Mouse (Mus musculus) thymus, adult 2 months (tissue): ENCODE measurements around the gene Tnrc6c. TPM values are rescaled to one million over a fixed set of nuclear protein-coding genes. Genes with fewer than 3 reads are reported as not detected.

ENCODE experiments used
- DNase-seq: peaks from one replicate; pipeline ENCODE4 v3.0.0; 2021
- H3K27ac ChIP-seq: fragments of 200-500 bp; 2 replicates; pipeline ENCODE4 v1.5.1; 2012; ENCODE audit warnings: low read length, control low read depth; ENCODE audit not compliant: control insufficient read depth, insufficient read depth
- H3K27me3 ChIP-seq: fragments of 200-500 bp; 2 replicates; pipeline ENCODE4 v1.6.1; 2012; ENCODE audit warnings: mild to moderate bottlenecking, low read length, moderate library complexity, mixed read lengths; ENCODE audit not compliant: control insufficient read depth, insufficient read depth
- H3K36me3 ChIP-seq: fragments of 200-500 bp; 2 replicates; pipeline ENCODE4 v1.6.1; 2012; ENCODE audit warnings: mild to moderate bottlenecking, low read length, moderate library complexity; ENCODE audit not compliant: control insufficient read depth, insufficient read depth
- H3K4me1 ChIP-seq: fragments of 200-500 bp; replicated peaks from 2 replicates; pipeline ENCODE4 v1.6.1; 2012; ENCODE audit warnings: low read length; ENCODE audit not compliant: control insufficient read depth, insufficient read depth
- H3K4me3 ChIP-seq: fragments of 200-500 bp; 2 replicates; pipeline ENCODE4 v1.5.1; 2012; ENCODE audit warnings: mild to moderate bottlenecking, low read length, control low read depth, moderate library complexity; ENCODE audit not compliant: control insufficient read depth, insufficient read depth
- CTCF ChIP-seq: fragments of 200-500 bp; IDR thresholded peaks from 2 replicates; pipeline ENCODE4 v1.5.1; 2012; ENCODE audit warnings: mild to moderate bottlenecking, control low read depth, low read length, moderate library complexity, borderline replicate concordance; ENCODE audit not compliant: control insufficient read depth, poor library complexity, insufficient read depth; ENCODE audit errors: extremely low read depth
- POLR2A ChIP-seq: fragments of 200-500 bp; IDR thresholded peaks from 2 replicates; pipeline ENCODE4 v1.6.1; 2012; ENCODE audit warnings: mild to moderate bottlenecking, low read length, control low read depth, moderate library complexity; ENCODE audit not compliant: control insufficient read depth, poor library complexity, insufficient read depth; ENCODE audit errors: extremely low read depth
- WGBS: fragments of 180-500 bp; shearing (Covaris S2); methylation state at CpG from one replicate; pipeline ENCODE4 v1.1.7; 2018; 5-methylcytosine and 5-hydroxymethylcytosine counted together
- polyA plus RNA-seq: library from polyadenylated mRNA; depleted of rRNA; stranded (reverse); fragments of >200 nt; gene quantifications from 2 replicates; pipeline ENCODE4 v1.2.3, GENCODE M21; 2012

Gene Tnrc6c
- polyA plus RNA-seq, 1 experiment = 75.0 TPM

DNA sequence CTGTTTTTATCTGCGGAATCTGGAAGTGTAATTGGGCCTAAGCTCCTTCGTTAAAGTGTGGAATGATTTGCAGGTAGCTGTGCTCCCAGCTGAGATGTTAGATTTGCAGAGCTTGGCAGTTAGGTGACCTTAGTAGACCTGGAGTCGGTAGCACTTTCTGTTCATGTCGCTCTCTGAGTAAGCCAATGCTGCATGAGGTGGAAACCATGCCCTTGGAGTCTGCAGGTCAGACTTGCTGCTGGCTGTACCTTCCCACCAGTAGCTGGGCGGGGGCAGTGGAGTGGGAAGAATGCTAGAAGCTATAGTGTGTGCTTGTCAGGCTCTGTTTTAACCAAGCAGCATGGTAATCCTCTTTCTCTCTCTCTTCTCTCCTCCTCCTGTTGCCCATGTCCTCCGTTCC is 87.0 kb downstream of the Tnrc6c start:
- Histone ChIP-seq H3K27me3 (no peaks in the 10 kb centered on the region), H3K27ac (no peak overlapping the region), H3K4me3 (no peak overlapping the region), H3K4me1 (no peaks in the 10 kb centered on the region), H3K36me3 (peaks cover 93% of the 10 kb centered on the region)
- no peak for DNase-seq
- WGBS = 97% methylated on average over 6 of the region's 6 CpGs
- TF ChIP-seq POLR2A (no peak), CTCF (no peak)

DNA sequence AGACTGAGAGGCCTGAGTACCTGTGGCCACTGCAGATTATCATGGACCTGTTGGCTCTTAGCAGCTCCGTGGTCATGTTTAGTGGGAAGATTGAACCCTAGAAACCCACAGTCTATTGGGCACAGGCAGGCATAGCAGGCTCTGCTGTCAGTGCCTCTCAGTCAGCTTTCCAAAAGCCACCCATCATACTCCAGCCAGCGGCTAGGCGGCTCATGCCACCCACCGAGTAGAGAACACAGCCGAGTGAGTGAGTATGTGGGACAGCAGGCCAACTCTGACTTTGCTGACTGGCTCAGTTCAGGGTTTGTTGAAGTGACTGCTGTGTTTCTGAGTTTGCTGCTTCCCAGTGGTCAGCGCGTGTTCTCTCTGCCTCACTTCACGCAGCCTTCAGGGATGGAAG is 88.2 kb downstream of the Tnrc6c start:
- Histone ChIP-seq H3K27me3 (no peaks in the 10 kb centered on the region), H3K4me3 (no peak overlapping the region), H3K4me1 (no peaks in the 10 kb centered on the region), H3K27ac (no peak overlapping the region), H3K36me3 (peaks cover 90% of the 10 kb centered on the region)
- WGBS = 98% methylated on average over 8 of the region's 8 CpGs
- DNase-seq = no peak
- TF ChIP-seq CTCF = no peak
- no peak for TF ChIP-seq POLR2A

DNA sequence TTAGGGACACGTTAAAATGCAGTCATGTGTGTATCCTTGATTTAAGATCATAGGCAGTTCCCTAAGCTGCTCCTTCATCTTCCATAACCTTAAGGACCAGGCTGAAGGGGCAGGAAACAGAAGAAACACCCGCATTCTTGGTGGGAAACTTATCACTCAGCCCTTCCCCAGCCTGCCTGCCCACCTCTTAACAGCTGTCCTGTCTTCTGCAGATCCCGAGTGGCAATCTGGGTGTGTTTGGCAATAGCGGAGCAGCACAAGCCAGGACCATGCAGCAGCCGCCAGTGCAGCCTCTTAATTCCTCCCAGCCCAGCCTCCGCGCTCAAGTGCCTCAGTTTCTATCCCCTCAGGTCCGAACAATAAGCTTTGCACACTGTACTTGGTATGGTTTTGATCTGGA is 88.6 kb downstream of the Tnrc6c start:
- Histone ChIP-seq H3K27ac (no peak overlapping the region), H3K27me3 (no peaks in the 10 kb centered on the region), H3K4me3 (no peak overlapping the region), H3K36me3 (peaks cover 92% of the 10 kb centered on the region), H3K4me1 (no peaks in the 10 kb centered on the region)
- no peak for DNase-seq
- WGBS = 94% methylated on average over 8 of the region's 8 CpGs
- no peak for TF ChIP-seq POLR2A
- no peak for TF ChIP-seq CTCF

DNA sequence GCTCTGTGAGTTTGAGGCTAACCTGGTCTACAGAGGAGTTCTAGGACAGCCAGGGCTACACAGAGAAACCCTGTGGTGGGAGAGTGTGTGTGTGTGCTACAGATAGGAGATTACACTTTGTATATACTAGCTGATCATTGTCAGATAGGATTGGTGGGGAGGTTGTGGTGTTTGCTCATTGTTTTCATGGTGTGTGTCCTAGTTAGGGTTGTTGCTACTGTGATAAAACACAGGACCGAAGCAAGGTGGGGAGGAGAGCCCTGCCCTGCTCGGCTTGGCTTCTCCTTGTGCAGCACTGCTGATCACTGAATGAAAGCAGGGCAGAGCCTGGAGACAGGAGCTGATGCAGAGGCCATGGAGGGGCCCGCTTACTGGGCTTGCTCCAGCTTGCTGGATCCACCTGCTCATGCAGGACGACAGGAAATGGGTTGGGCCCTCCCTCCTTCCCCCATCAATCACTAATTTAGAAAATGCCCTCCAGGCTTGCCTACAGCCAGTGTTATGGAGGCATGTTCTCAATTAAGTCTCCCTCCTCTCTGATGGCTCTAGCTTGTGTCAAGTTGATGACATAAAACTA is 89.5 kb downstream of the Tnrc6c start:
- TF ChIP-seq POLR2A = no peak
- no peak for TF ChIP-seq CTCF
- Histone ChIP-seq H3K36me3 (peaks cover 92% of the 10 kb centered on the region), H3K27ac (no peak overlapping the region), H3K4me3 (no peak overlapping the region), H3K4me1 (no peaks in the 10 kb centered on the region), H3K27me3 (no peaks in the 10 kb centered on the region)
- DNase-seq = no peak
- WGBS = 86% methylated on average over 4 of the region's 4 CpGs

DNA sequence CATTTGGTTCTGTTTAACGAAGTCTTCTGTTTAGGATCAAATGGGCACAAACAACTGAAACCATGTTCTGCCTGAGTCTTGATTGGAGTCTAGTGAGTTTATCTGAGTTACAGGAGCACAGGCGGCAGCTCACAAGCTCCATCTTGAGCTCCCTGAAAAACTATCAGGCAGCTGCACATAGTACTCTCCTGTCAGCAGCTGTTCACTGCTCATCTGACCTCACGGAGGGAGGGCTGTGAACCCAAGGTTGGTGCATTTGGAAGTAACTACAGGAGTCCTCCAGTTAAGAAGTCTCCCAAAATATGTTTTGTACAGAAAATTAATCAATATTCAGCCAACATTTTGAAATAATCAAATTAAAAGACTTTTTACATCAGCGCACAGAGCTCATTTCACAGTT is 94.5 kb downstream of the Tnrc6c start:
- H3K36me3 ChIP-seq = peaks cover 91% of the 10 kb centered on the region
- H3K4me3 ChIP-seq = no peak overlapping the region
- H3K27me3 ChIP-seq = no peaks in the 10 kb centered on the region
- DNase-seq = no peak
- no peak overlapping the region for H3K27ac ChIP-seq
- no peaks in the 10 kb centered on the region for H3K4me1 ChIP-seq
- TF ChIP-seq POLR2A (no peak), CTCF (no peak)
- 94% methylated on average over 4 of the region's 4 CpGs for WGBS

DNA sequence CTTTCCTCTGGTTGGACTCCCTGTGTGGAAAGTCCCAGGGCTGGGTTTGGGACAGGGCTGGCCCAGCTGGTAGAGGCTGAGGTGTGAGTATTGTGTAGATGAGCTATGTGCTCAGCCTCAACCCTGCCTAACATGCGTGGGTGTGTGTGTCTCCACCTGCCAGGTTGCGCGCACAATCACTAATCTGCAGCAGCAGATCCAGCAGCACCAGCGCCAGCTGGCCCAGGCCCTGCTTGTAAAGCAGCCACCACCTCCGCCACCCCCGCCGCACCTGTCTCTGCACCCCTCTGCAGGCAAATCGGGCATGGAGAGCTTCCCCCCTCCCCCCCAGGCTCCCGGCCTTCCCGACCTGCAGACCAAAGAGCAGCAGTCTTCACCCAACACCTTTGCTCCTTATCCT is 95.3 kb downstream of the Tnrc6c start:
- peaks cover 93% of the 10 kb centered on the region for H3K36me3 ChIP-seq
- H3K27ac ChIP-seq = no peak overlapping the region
- no peak overlapping the region for H3K4me3 ChIP-seq
- no peaks in the 10 kb centered on the region for H3K27me3 ChIP-seq
- no peak for DNase-seq
- TF ChIP-seq POLR2A (no peak), CTCF (no peak)
- WGBS = 93% methylated on average over 10 of the region's 10 CpGs
- no peaks in the 10 kb centered on the region for H3K4me1 ChIP-seq

DNA sequence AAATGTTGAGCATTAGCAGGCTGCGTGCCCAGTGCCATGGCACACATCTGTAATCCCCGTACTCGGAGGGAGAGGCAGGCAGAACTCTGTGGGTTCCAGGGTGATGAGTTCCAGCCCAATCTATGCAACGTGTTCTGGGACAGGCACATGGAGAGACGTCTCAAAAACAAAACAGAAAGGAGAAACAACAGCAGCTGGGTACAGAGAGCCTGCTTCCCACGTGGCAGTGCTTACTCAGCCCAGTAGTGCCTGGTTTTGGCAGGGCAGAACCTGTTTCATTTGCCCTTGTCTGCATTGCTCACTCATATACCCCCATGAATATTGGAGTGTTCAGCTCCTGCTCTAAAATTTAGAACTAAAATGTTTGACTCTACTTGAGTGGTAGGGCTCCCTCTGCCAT is 97.5 kb downstream of the Tnrc6c start:
- H3K27me3 ChIP-seq = no peaks in the 10 kb centered on the region
- H3K4me1 ChIP-seq = no peaks in the 10 kb centered on the region
- H3K36me3 ChIP-seq = peaks cover 92% of the 10 kb centered on the region
- WGBS = 94% methylated on average over 6 of the region's 6 CpGs
- H3K4me3 ChIP-seq = no peak overlapping the region
- TF ChIP-seq POLR2A (no peak), CTCF (no peak)
- H3K27ac ChIP-seq = no peak overlapping the region
- no peak for DNase-seq
